Mouse (Mus musculus): ENCODE results near the gene Sell. TPM values are rescaled to one million over a fixed set of nuclear protein-coding genes. Genes with fewer than 3 reads are reported as not detected.

The Sell gene
- total RNA-seq, 2 experiments from 2014 or later = not detected

DNA sequence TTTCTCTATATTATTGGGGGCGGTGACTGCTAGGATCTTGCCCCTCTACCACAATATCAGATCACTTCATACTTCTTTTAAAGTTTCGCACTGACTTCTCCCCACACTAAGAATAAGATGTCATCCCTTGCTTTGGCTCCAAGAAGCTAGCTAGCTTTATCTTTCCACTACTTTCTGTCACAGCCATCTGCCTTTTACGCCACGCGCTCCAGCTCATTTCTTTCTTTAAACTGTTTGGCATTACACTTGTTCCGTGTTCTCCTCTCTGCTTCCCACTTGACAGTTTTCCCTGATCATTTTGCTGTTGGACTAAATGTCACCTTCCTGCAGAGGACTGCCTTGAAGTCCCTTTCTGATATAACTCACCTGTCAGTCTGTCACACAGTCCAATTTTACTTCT is 56.1 kb downstream of the Sell start:
- intact Hi-C loops (cut with DNase I) = no loop called here
- DNase-seq (ENCODE audit: extremely low spot score in 1 of 2, low spot score in 2 of 2) = peak in 1 of 2 experiments; percentile 20

DNA sequence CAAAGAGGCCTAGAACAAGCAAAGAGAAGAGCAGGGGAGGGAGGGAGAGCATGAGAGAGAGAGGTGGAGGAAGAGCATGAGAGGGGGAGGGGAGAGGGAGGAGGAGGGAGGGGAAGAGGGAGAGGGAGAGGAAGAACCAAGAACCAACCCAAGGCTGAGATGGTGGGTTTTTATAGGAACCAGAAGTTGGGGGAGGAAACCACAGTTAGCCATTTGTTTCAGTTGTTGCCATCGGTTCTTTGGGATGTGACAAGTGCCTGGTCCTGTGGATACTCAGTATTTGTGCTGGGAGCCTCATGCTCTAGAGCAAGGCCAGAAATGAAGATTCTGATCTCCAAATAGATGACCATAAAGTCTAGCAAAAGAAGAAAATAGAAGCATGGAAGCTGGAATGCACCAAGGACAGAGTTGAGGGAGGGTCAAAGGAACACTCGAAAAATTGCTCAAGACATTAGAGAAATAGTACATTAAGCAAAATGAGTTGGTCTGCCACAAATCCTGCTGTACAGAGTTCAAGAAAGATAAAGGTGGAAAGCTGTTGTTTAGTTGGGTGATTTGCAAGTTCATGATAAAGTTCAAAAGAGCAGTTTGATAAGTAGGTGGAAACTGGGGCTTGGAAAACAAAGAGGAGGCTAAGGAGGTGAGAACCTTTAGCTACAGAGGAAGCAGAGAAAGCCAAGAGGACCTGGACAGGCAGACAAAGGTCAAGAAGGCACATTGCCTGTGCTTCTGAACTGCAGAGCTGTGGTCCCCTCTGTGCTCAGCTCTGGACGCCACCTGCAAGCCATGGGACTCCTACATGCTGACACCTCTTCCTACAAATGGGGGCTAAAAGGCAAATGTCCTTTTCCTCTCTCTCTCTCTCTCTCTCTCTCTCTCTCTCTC is 58.4 kb downstream of the Sell start:
- intact Hi-C loops (cut with DNase I) = no loop called here
- DNase-seq (ENCODE audit: extremely low spot score in 1 of 2, low spot score in 2 of 2) = no peak

DNA sequence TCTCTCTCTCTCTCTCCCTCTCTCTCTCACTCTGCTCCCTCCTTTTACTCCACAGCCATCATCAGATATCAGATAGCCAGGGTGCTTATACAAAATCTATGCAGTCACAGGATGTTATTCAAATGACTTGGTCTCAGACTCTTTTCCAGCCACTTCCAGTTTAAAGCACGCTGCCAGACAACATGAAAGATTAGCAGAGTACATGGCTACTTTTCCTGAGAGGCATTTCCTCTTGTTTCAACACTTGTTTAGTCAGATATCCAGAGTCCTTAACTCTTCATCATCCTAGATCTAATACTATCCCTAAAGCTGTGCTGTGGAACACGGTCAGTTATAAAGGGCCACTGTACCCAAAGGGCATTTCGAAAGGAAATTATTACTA is 59.0 kb downstream of the Sell start:
- no peak for DNase-seq (ENCODE audit: extremely low spot score in 1 of 2, low spot score in 2 of 2)
- intact Hi-C loops (cut with DNase I) = no loop called here

DNA sequence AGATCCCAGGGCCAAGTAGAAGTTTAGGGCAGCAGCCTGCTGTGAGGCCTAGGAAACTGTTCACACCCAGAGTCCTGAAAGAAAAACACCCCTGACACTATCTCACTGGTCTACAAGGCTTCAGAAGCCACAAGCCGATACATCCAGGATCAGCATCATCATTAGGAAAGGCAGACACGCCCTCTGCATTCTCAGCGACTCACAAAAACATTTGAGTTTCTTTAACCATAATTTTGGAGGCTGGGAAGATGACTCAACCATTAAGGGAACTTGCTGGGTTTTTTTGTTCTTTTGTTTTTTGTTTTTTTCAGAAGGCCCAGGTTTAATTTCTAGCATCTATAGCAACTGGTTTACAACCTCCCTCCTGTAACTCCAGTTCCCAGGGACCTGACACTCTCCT is 62.1 kb downstream of the Sell start:
- DNase-seq (ENCODE audit: extremely low spot score in 1 of 2, low spot score in 2 of 2) = no peak
- intact Hi-C loops (cut with DNase I) = no loop called here

DNA sequence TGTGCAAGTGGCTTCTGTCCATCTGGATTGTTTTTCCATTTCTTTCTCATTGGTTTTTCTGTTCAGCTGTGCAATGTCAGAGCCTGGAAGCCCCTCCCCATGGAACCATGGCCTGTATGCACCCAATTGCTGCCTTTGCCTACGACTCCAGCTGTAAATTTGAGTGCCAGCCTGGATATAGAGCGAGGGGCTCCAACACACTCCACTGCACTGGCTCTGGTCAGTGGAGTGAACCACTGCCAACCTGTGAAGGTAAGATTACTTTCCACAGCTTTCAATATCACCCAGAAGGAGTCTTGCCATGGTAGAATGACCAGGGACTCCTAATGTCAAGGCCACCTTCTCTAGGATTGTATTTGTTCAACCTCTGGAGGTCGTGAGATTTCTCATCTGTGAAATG is 68.2 kb downstream of the Sell start:
- no peak for DNase-seq (ENCODE audit: extremely low spot score in 1 of 2, low spot score in 2 of 2)
- intact Hi-C loops (cut with DNase I) = no loop called here

DNA sequence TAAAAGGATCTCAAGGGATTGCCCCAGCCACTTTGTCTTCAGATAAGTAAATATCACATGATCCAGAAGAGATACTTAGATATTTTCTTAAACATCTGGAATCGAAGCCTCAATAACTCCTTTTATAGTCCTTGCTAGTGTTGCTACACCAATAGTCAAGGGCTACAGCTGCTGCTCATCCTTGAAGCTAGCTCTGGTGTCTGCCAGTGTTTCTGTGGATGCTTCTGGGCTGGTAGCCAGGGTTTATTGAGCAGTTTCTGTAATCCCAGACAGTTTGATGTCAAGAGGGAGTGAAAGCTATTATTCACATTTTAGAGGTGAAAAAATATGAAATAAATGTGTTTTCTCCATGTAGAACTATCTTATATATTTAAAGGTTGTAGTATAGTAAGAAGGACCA is 70.8 kb downstream of the Sell start:
- intact Hi-C loops (cut with DNase I) = no loop called here
- DNase-seq (ENCODE audit: extremely low spot score in 1 of 2, low spot score in 2 of 2) = no peak

Other genes starting within 250 kb of the Sell start
- gene Scyl3, start 132.9 kb upstream of the Sell start, total RNA-seq (2021) = 10 to 100 TPM; 21.4 to 22.7 TPM
- gene BC055324, start 67.2 kb upstream of the Sell start, total RNA-seq (2021) = 1 to 10 TPM; 1.9 to 2.0 TPM
- gene Mettl18, start 67.1 kb upstream of the Sell start, total RNA-seq (2021) = 1 to 10 TPM; 4.6 TPM
- gene Sele, start 13.7 kb upstream of the Sell start, total RNA-seq (2021) = under 1 TPM; 0.16 to 0.41 TPM
- not detected for gene Selp, start 53.3 kb downstream of the Sell start, total RNA-seq (2021)
- under 1 TPM; 0.43 to 0.63 TPM for gene F5, start 89.9 kb downstream of the Sell start, total RNA-seq (2021)
- 10 to 100 TPM in 1 of 2 experiments, 1 to 10 TPM in 1; 9.0 to 12.6 TPM for gene Slc19a2, start 187.1 kb downstream of the Sell start, total RNA-seq (2021)
- gene Ccdc181, start 213.6 kb downstream of the Sell start, total RNA-seq (2021) = 10 to 100 TPM; 21.1 to 21.7 TPM
- 10 to 100 TPM; 21.9 to 24.8 TPM for gene Nme7, start 242.1 kb downstream of the Sell start, total RNA-seq (2021)
- gene Blzf1, start 245.5 kb downstream of the Sell start, total RNA-seq (2021) = 10 to 100 TPM; 26.0 to 30.2 TPM

All from left cerebral cortex, postnatal 10 days (tissue).